Mouse (Mus musculus): ENCODE data around the gene Tmtc2. TPM values are rescaled to one million over a fixed set of nuclear protein-coding genes. Genes with fewer than 3 reads are reported as not detected.

Tmtc2 gene
- total and polyA plus RNA-seq, 3 experiments: not detected

DNA sequence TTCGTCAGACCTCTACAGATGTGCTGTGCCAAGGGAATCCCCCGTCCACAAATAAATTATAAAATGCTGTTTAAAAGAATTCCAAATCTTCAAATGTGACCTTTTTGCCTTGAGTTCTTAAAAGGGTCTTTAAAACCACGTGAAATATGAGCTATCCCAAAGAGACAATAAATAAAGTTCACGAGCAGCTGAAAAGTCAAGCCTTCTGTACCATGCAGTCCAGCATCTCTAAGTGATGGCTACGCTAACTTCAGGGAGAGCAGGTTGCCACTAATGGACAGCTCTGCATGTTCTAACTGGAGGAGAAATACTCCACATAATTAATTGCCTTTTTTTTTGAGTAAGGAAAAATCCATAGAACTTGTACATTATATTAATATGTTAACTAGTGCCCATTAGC lies 243.9 kb downstream of the Tmtc2 start:
- dilution Hi-C loops (cut with MboI; ENCODE audit: extremely low pct_ligation_motif_present, extremely low pct_unique_long_range_greater_than_20kb, low sequenced_read_pairs): no loop called here
- no peak overlapping the region for H3K27ac ChIP-seq (ENCODE audit: insufficient read depth, low read depth)
- peaks cover 43% of the 10 kb centered on the region for H3K9me3 ChIP-seq (replicated peaks; ENCODE audit: low read length)
- H3K79me2 ChIP-seq (replicated peaks; ENCODE audit: control insufficient read depth, extremely low read depth, insufficient read depth, poor library complexity, severe bottlenecking): no peaks in the 10 kb centered on the region
- no peak overlapping the region for H3K9ac ChIP-seq (ENCODE audit: insufficient read depth, low read depth)
- no peaks in the 10 kb centered on the region for H3K4me1 ChIP-seq (ENCODE audit: control insufficient read depth in 1 of 2, insufficient read depth in 2 of 2)
- H3K27me3 ChIP-seq (replicated peaks): no peaks in the 10 kb centered on the region
- H3K4me2 ChIP-seq (ENCODE audit: insufficient read depth, low read depth, poor library complexity, severe bottlenecking): no peak overlapping the region
- in situ Hi-C loops (cut with MboI; ENCODE audit: low pct_ligation_motif_present, low pct_unique_long_range_greater_than_20kb, low sequenced_read_pairs): no loop called here
- H3K4me3 ChIP-seq (replicated peaks in 1 of 3; ENCODE audit: low read depth in 2 of 3, low read length in 2 of 3, poor library complexity in 1 of 3): no peak overlapping the region
- TF ChIP-seq MXI1 (IDR thresholded peaks at IDR 0.05; ENCODE audit: low read depth, low read length) (no peak), ZMIZ1 (IDR thresholded peaks at IDR 0.05; ENCODE audit: low read depth, low read length) (no peak), CTCF (conservative IDR thresholded peaks at IDR 0.05 in 1 of 2, IDR thresholded peaks at IDR 0.05 in 1 of 2; ENCODE audit: low read depth in 2 of 2, low read length in 2 of 2) (no peak), GABPA (IDR thresholded peaks at IDR 0.05; ENCODE audit: insufficient replicate concordance, low read depth, low read length) (no peak), MYC (IDR thresholded peaks at IDR 0.05; ENCODE audit: low read depth, low read length) (no peak), ZKSCAN1 (IDR thresholded peaks at IDR 0.05; ENCODE audit: borderline replicate concordance, low read depth, low read length) (no peak), MAX (IDR thresholded peaks at IDR 0.05; ENCODE audit: low read length) (no peak), MEF2A (IDR thresholded peaks at IDR 0.05; ENCODE audit: borderline replicate concordance, low read depth, low read length) (no peak), NRF1 (IDR thresholded peaks at IDR 0.05; ENCODE audit: low read depth, low read length) (no peak), JUND (conservative IDR thresholded peaks at IDR 0.05; ENCODE audit: low read depth, low read length) (no peak), IRF4 (IDR thresholded peaks at IDR 0.05; ENCODE audit: low read depth, low read length) (no peak), HCFC1 (IDR thresholded peaks at IDR 0.05; ENCODE audit: low read depth, low read length) (no peak), BHLHE40 (IDR thresholded peaks at IDR 0.05; ENCODE audit: low read depth, low read length) (no peak), SIN3A (IDR thresholded peaks at IDR 0.05; ENCODE audit: low read length) (no peak), CHD2 (IDR thresholded peaks at IDR 0.05; ENCODE audit: low read length) (no peak), CHD1 (IDR thresholded peaks at IDR 0.05; ENCODE audit: low read depth, low read length) (no peak), ETS1 (conservative IDR thresholded peaks at IDR 0.05; ENCODE audit: low read depth, low read length) (no peak), TCF12 (IDR thresholded peaks at IDR 0.05; ENCODE audit: low read depth, low read length) (no peak), RCOR1 (conservative IDR thresholded peaks at IDR 0.05; ENCODE audit: low read depth, low read length) (no peak), POLR2AphosphoS2 (IDR thresholded peaks at IDR 0.05; ENCODE audit: low read depth, low read length) (no peak)
- no peak for DNase-seq (ENCODE audit: extremely low read depth)
- H3K36me3 ChIP-seq (replicated peaks in 1 of 2; ENCODE audit: control insufficient read depth in 1 of 2, insufficient read depth in 1 of 2, low read length in 1 of 2): no peaks in the 10 kb centered on the region

DNA sequence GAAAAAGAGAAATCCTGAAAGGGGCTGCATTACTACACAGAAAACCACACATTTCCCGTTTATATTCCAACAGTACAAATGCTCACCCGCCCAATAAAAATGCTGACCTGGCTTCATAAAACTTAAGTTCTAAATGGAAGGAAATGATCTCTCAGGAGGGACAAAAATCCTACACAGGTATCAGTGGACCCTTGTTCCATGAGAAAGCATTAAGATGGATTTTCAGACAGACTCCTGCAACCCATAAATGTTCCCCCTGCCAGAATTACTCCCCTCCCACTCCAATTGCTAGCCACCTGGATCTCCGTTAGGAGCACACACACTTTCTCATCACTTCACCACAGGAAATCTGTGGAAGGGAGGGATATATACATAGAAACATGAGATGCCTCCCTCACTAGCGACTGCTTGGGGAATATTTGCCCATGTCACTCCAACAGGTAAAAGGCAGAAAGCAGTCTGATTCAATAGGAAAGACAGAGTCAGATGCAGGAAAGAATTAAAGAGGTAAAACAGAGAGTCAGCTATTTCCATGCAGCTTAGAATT lies 250.5 kb downstream of the Tmtc2 start:
- no peak for TF ChIP-seq UBTF (IDR thresholded peaks at IDR 0.05; ENCODE audit: low read depth, low read length)
- TF ChIP-seq TCF12 (IDR thresholded peaks at IDR 0.05; ENCODE audit: low read depth, low read length): no peak
- no peak for TF ChIP-seq MXI1 (IDR thresholded peaks at IDR 0.05; ENCODE audit: low read depth, low read length)
- TF ChIP-seq POLR2AphosphoS2 (IDR thresholded peaks at IDR 0.05; ENCODE audit: low read depth, low read length): no peak
- no peak for TF ChIP-seq JUN (IDR thresholded peaks at IDR 0.05; ENCODE audit: insufficient read depth, low read depth, low read length)
- no peak for TF ChIP-seq NRF1 (IDR thresholded peaks at IDR 0.05; ENCODE audit: low read depth, low read length)
- no peak for TF ChIP-seq ZKSCAN1 (IDR thresholded peaks at IDR 0.05; ENCODE audit: borderline replicate concordance, low read depth, low read length)
- TF ChIP-seq USF1 (IDR thresholded peaks at IDR 0.05; ENCODE audit: low read depth, low read length): no peak
- no peak for TF ChIP-seq CTCF (conservative IDR thresholded peaks at IDR 0.05 in 1 of 2, IDR thresholded peaks at IDR 0.05 in 1 of 2; ENCODE audit: low read depth in 2 of 2, low read length in 2 of 2)
- no peak for TF ChIP-seq ETS1 (conservative IDR thresholded peaks at IDR 0.05; ENCODE audit: low read depth, low read length)
- no peak for TF ChIP-seq MEF2A (IDR thresholded peaks at IDR 0.05; ENCODE audit: borderline replicate concordance, low read depth, low read length)
- Histone ChIP-seq H3K9me3 (replicated peaks; ENCODE audit: low read length) (peaks cover 47% of the 10 kb centered on the region), H3K4me1 (ENCODE audit: control insufficient read depth in 1 of 2, insufficient read depth in 2 of 2) (no peaks in the 10 kb centered on the region), H3K79me2 (replicated peaks; ENCODE audit: control insufficient read depth, extremely low read depth, insufficient read depth, poor library complexity, severe bottlenecking) (no peaks in the 10 kb centered on the region), H3K27ac (ENCODE audit: insufficient read depth, low read depth) (no peak overlapping the region), H3K27me3 (replicated peaks) (no peaks in the 10 kb centered on the region), H3K9ac (ENCODE audit: insufficient read depth, low read depth) (no peak overlapping the region), H3K4me2 (ENCODE audit: insufficient read depth, low read depth, poor library complexity, severe bottlenecking) (no peak overlapping the region), H3K4me3 (replicated peaks in 1 of 3; ENCODE audit: low read depth in 2 of 3, low read length in 2 of 3, poor library complexity in 1 of 3) (no peak overlapping the region), H3K36me3 (replicated peaks in 1 of 2; ENCODE audit: control insufficient read depth in 1 of 2, insufficient read depth in 1 of 2, low read length in 1 of 2) (no peaks in the 10 kb centered on the region)
- in situ Hi-C loops (cut with MboI; ENCODE audit: low pct_ligation_motif_present, low pct_unique_long_range_greater_than_20kb, low sequenced_read_pairs): no loop called here
- DNase-seq (ENCODE audit: extremely low read depth): no peak
- dilution Hi-C loops (cut with MboI; ENCODE audit: extremely low pct_ligation_motif_present, extremely low pct_unique_long_range_greater_than_20kb, low sequenced_read_pairs): no loop called here

All from CH12.LX (cell line).